Mouse (Mus musculus) limb, embryonic 14.5 days (tissue): Measurements from ENCODE around the gene Arl3. TPM values are rescaled to one million over a fixed set of nuclear protein-coding genes. Genes with fewer than 3 reads are reported as not detected.

ENCODE experiments used
- ATAC-seq: fragments of 200-750 bp; cut with Nextera tagmentation; 2 replicates; pipeline ENCODE4 v1.8.0; 2017; ENCODE audit warnings: low read depth, moderate number of reproducible peaks, moderate TSS enrichment; ENCODE audit not compliant: low FRiP score
- DNase-seq: peaks from one replicate; pipeline ENCODE4 v3.0.0-alpha.2; 2015; ENCODE audit warnings: low spot score
- H3K27ac ChIP-seq: fragments of 300-500 bp; sonication (generic); replicated peaks from 2 replicates; pipeline ENCODE4 v1.5.1; 2014; ENCODE audit warnings: low read depth, mild to moderate bottlenecking, low read length, moderate library complexity, mixed read lengths
- H3K27me3 ChIP-seq: fragments of 300-500 bp; sonication (generic); 2 replicates; pipeline ENCODE4 v1.6.1; 2014; ENCODE audit warnings: low read length, mixed read lengths; ENCODE audit not compliant: control insufficient read depth, insufficient read depth
- H3K36me3 ChIP-seq: fragments of 300-500 bp; sonication (generic); 2 replicates; pipeline ENCODE4 v1.6.1; 2014; ENCODE audit warnings: mild to moderate bottlenecking, low read length, moderate library complexity, mixed read lengths; ENCODE audit not compliant: control insufficient read depth, insufficient read depth
- H3K4me1 ChIP-seq: fragments of 300-500 bp; sonication (generic); 2 replicates; pipeline ENCODE4 v1.6.1; 2014; ENCODE audit warnings: antibody characterized with exemption, low read length, mixed read lengths; ENCODE audit not compliant: control insufficient read depth, insufficient read depth
- H3K4me2 ChIP-seq: fragments of 300-500 bp; sonication (generic); replicated peaks from 2 replicates; pipeline ENCODE4 v1.6.1; 2014; ENCODE audit warnings: low read depth, mild to moderate bottlenecking, low read length, moderate library complexity; ENCODE audit not compliant: severe bottlenecking
- H3K4me3 ChIP-seq: fragments of 300-500 bp; sonication (generic); replicated peaks from 2 replicates; pipeline ENCODE4 v1.5.1; 2014; ENCODE audit warnings: low read length
- H3K9ac ChIP-seq: fragments of 300-500 bp; sonication (generic); 2 replicates; pipeline ENCODE4 v1.6.1; 2014; ENCODE audit warnings: mild to moderate bottlenecking, low read depth, low read length, moderate library complexity; ENCODE audit not compliant: severe bottlenecking
- H3K9me3 ChIP-seq: fragments of 300-500 bp; sonication (generic); 2 replicates; pipeline ENCODE4 v1.6.1; 2016; ENCODE audit warnings: low read length; ENCODE audit not compliant: control insufficient read depth
- POLR2A ChIP-seq: fragments of 200-500 bp; IDR thresholded peaks from 2 replicates; pipeline ENCODE4 v1.8.0; 2012; ENCODE audit warnings: inconsistent platforms, mild to moderate bottlenecking, moderate library complexity, borderline replicate concordance; ENCODE audit not compliant: insufficient read depth, insufficient read length; ENCODE audit errors: extremely low read depth
- WGBS: fragments of 180-500 bp; shearing (Covaris S2); extraction: QIAGEN DNeasy Blood & Tissue Kit; methylation state at CpG from one replicate; pipeline ENCODE4 v1.1.7; 2014; 5-methylcytosine and 5-hydroxymethylcytosine counted together
- polyA plus RNA-seq, 2 experiments: library from polyadenylated mRNA; depleted of rRNA in 1 of 2; stranded (reverse) in 1 of 2; unstranded in 1 of 2; fragments of >200 nt; fragmentation: Nextera tagmentation in 1 of 2; extraction: Ambion mirVana in 1 of 2; gene quantifications; 2 replicates each; pipeline versions ENCODE4 v1.2.1 to v1.2.3; 2012 to 2014

Arl3 gene
- 93.0 and 120 TPM in 2 replicates for polyA plus RNA-seq (2012; rRNA removed)
- 87.2 and 97.8 TPM in 2 replicates for polyA plus RNA-seq (2014; fragmentation: Nextera tagmentation; extraction: Ambion mirVana)

GRCm38 (mm10) chr19:46572951-46573937, at the start of gene Arl3, which contains the start of gene Sfxn2:
Gene Arl3, minus strand, starts transcription at chr19:46573198.
Gene Sfxn2, plus strand, starts transcription at chr19:46573365.
- H3K4me2 ChIP-seq, result peak within 1 kb of the TSS; percentile 84
- peak within 1 kb of the TSS; percentile 77 for H3K4me3 ChIP-seq
- no peaks in the 10 kb centered on the region for H3K9me3 ChIP-seq
- H3K9ac ChIP-seq, result peak within 1 kb of the TSS; percentile 69
- peak; percentile 59; the same call in 1 of the 2 replicates for TF ChIP-seq POLR2A
- H3K27me3 ChIP-seq, result no peaks in the 10 kb centered on the region
- peaks cover 18% of the 10 kb centered on the region for H3K4me1 ChIP-seq
- under 1% methylated on average over 63 of the region's 67 CpGs for WGBS
- DNase-seq, result peak; percentile 96
- ATAC-seq, result peak; percentile 96
- no peaks in the 10 kb centered on the region for H3K36me3 ChIP-seq
- peak within 1 kb of the TSS; percentile 53 for H3K27ac ChIP-seq

DNA sequence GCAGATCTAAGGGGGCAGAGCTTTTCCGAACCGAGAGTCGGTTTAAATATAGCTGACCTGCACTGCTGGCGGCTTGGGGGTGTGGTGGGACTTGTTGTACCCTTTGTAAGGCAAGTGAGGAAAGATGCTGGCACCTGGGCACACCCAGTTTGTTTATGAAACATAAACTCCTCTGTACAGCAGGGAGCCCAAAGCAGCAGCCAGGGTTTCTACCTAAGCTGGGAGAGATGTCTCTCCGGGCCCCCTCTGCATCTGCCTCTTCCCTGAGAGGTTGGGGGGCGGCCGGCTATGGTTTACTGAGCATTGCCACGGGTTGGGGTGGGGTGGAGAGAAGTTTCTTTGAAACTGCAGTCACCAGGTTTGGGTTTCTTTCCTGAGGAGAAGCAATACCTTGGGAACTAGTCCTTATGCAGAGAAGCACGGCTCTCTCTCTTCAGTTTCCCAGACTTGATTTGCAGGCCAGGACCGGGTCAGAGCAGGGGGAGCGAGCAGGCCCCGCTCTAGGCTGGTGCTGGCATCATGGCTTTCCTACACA, 49.7 kb upstream of the Arl3 start:
- no peak for TF ChIP-seq POLR2A
- ATAC-seq (no peak), DNase-seq (no peak)
- Histone ChIP-seq H3K27ac (peak overlapping the region; percentile 82), H3K4me2 (peak overlapping the region; percentile 58), H3K9ac (peak overlapping the region; percentile 55), H3K4me3 (peak overlapping the region; percentile 30), H3K27me3 (no peaks in the 10 kb centered on the region), H3K9me3 (no peaks in the 10 kb centered on the region), H3K4me1 (peaks cover 36% of the 10 kb centered on the region), H3K36me3 (peaks cover 5% of the 10 kb centered on the region; the same call in 1 of the 2 replicates)
- 33% methylated on average over 12 of the region's 12 CpGs for WGBS

GRCm38 (mm10) chr19:46621236-46622183, 48.5 kb upstream of the Arl3 start:
- TF ChIP-seq POLR2A, result no peak
- peak overlapping the region; percentile 82; the same call in 1 of the 2 replicates for H3K27ac ChIP-seq
- ATAC-seq (no peak), DNase-seq (no peak)
- WGBS, result 71% methylated on average over 19 of the region's 19 CpGs
- H3K4me2 ChIP-seq, result no peak overlapping the region
- H3K36me3 ChIP-seq, result peaks cover 5% of the 10 kb centered on the region; the same call in 1 of the 2 replicates
- peaks cover 36% of the 10 kb centered on the region for H3K4me1 ChIP-seq
- no peaks in the 10 kb centered on the region for H3K9me3 ChIP-seq
- H3K27me3 ChIP-seq, result no peaks in the 10 kb centered on the region
- no peak overlapping the region for H3K4me3 ChIP-seq
- no peak overlapping the region for H3K9ac ChIP-seq

GRCm38 (mm10) chr19:46620016-46620808, 47.2 kb upstream of the Arl3 start:
- no peak overlapping the region for H3K9ac ChIP-seq
- no peak overlapping the region for H3K4me2 ChIP-seq
- no peak for DNase-seq
- H3K27ac ChIP-seq, result no peak overlapping the region
- WGBS, result 77% methylated on average over 14 of the region's 14 CpGs
- no peak overlapping the region for H3K4me3 ChIP-seq
- no peaks in the 10 kb centered on the region for H3K9me3 ChIP-seq
- TF ChIP-seq POLR2A, result no peak
- H3K27me3 ChIP-seq, result no peaks in the 10 kb centered on the region
- peaks cover 7% of the 10 kb centered on the region for H3K36me3 ChIP-seq
- peaks cover 36% of the 10 kb centered on the region for H3K4me1 ChIP-seq
- 0 out of 2 replicates have a peak, but pooled peaks have one; percentile 14 for ATAC-seq
